Mouse (Mus musculus): Measurements from ENCODE around the gene Ndrg2. TPM values are rescaled to one million over a fixed set of nuclear protein-coding genes. Genes with fewer than 3 reads are reported as not detected.
"Not testable (repeated sequence)": the region's sequence is repeated elsewhere in the genome, so short reads cannot be mapped to it uniquely, and the experiment has no call there.

The Ndrg2 gene
- polyA plus RNA-seq, 1 experiment from 2014 or later = 152 TPM

- WGBS = 95% methylated on average over 11 of the region's 11 CpGs
- H3K4me2 ChIP-seq (replicated peaks); ATAC-seq (replicated peaks); H3K36me3 ChIP-seq; H3K4me3 ChIP-seq; H3K27me3 ChIP-seq; H3K9ac ChIP-seq (replicated peaks); H3K27ac ChIP-seq (replicated peaks); H3K9me3 ChIP-seq: not testable (repeated sequence)
- peaks cover 19% of the 10 kb centered on the region; the same call in 1 of the 2 replicates for H3K4me1 ChIP-seq
Measured at GRCm38 (mm10) chr14:51926930-51927329, 13.0 kb upstream of the Ndrg2 start.

DNA sequence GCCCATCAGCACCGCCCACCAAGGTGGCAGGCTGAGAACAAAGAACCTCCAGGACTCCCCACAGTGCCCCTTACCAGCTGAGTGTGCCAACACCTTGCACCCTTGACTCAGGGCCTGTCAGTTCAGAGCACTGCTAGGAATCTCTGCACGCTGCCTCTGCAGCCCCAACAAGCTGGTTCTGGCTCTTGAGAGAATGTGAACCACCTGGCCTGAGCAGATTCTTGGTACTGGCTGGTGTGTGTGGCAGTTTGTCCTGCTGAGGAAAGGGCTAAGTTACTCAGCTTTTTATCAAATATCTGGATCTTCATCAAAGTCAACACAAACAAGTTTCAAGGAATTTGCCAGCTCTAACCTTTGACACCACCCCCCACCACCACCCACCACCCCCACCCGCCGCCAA is 9.5 kb upstream of the Ndrg2 start:
- Histone ChIP-seq H3K27me3 (no peaks in the 10 kb centered on the region), H3K4me1 (peaks cover 8% of the 10 kb centered on the region; the same call in 1 of the 2 replicates), H3K9ac (replicated peaks) (no peak overlapping the region), H3K4me3 (no peak overlapping the region), H3K4me2 (replicated peaks) (no peak overlapping the region), H3K27ac (replicated peaks) (no peak overlapping the region), H3K36me3 (no peaks in the 10 kb centered on the region), H3K9me3 (no peaks in the 10 kb centered on the region)
- 87% methylated on average over 4 of the region's 4 CpGs for WGBS
- no peak for ATAC-seq (replicated peaks)

DNA sequence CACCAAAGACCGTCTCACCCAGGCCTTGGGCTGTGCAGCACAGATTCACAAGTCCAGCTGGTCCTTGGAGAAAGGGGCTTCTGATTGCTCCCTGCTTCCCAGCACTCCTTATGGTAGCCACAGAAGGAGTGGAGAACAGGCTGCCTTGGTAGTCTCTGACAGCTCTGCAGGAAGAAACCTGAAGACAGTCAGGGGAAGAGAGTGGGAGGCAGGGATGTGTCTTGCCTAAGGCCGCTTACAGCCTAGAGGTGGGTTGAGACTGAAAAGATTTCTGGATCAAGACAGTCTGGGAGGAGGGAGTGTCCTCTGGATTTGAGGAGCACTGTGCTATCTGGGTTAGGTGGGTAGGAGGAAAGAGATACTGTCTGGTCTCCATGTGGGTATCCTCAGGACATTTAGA is 9.0 kb upstream of the Ndrg2 start:
- H3K4me3 ChIP-seq = no peak overlapping the region
- no peak overlapping the region for H3K4me2 ChIP-seq (replicated peaks)
- no peak for ATAC-seq (replicated peaks)
- no peaks in the 10 kb centered on the region for H3K36me3 ChIP-seq
- H3K4me1 ChIP-seq = peaks cover 8% of the 10 kb centered on the region; the same call in 1 of the 2 replicates
- H3K27me3 ChIP-seq = no peaks in the 10 kb centered on the region
- 95% methylated on average over 2 of the region's 2 CpGs for WGBS
- H3K27ac ChIP-seq (replicated peaks) = no peak overlapping the region
- H3K9me3 ChIP-seq = no peaks in the 10 kb centered on the region
- H3K9ac ChIP-seq (replicated peaks) = no peak overlapping the region

- H3K4me1 ChIP-seq = peaks cover 8% of the 10 kb centered on the region; the same call in 1 of the 2 replicates
- no peak within 1 kb of the TSS for H3K27ac ChIP-seq (replicated peaks)
- no peaks in the 10 kb centered on the region for H3K36me3 ChIP-seq
- H3K9me3 ChIP-seq = no peaks in the 10 kb centered on the region
- ATAC-seq (replicated peaks) = no peak
- no peaks in the 10 kb centered on the region for H3K27me3 ChIP-seq
- 62% methylated on average over 7 of the region's 7 CpGs for WGBS
- H3K4me3 ChIP-seq = no peak within 1 kb of the TSS
- H3K4me2 ChIP-seq (replicated peaks) = no peak within 1 kb of the TSS
- H3K9ac ChIP-seq (replicated peaks) = no peak within 1 kb of the TSS
Measured at GRCm38 (mm10) chr14:51922571-51922865, 8.6 kb upstream of the Ndrg2 start, which contains the start of gene Rnase13. Gene Rnase13, minus strand, starts transcription at chr14:51922773.

- 69% methylated on average over 16 of the region's 16 CpGs for WGBS
- H3K4me2 ChIP-seq (replicated peaks) = no peak overlapping the region
- H3K4me3 ChIP-seq = no peak overlapping the region
- H3K4me1 ChIP-seq = peaks cover 8% of the 10 kb centered on the region; the same call in 1 of the 2 replicates
- peak; percentile 49; the same call in 1 of the 2 replicates for ATAC-seq (replicated peaks)
- H3K9me3 ChIP-seq = no peaks in the 10 kb centered on the region
- no peak overlapping the region for H3K9ac ChIP-seq (replicated peaks)
- H3K27ac ChIP-seq (replicated peaks) = no peak overlapping the region
- no peaks in the 10 kb centered on the region for H3K27me3 ChIP-seq
- no peaks in the 10 kb centered on the region for H3K36me3 ChIP-seq
Measured at GRCm38 (mm10) chr14:51921759-51922570, 8.0 kb upstream of the Ndrg2 start.

GRCm38 (mm10) chr14:51918966-51919365 is 5.0 kb upstream of the Ndrg2 start:
- WGBS = 87% methylated on average over 4 of the region's 4 CpGs
- no peak for ATAC-seq (replicated peaks)
- Histone ChIP-seq H3K4me3 (no peak overlapping the region), H3K9ac (replicated peaks) (no peak overlapping the region), H3K4me2 (replicated peaks) (no peak overlapping the region), H3K4me1 (peaks cover 15% of the 10 kb centered on the region), H3K27ac (replicated peaks) (no peak overlapping the region), H3K36me3 (no peaks in the 10 kb centered on the region), H3K27me3 (no peaks in the 10 kb centered on the region), H3K9me3 (no peaks in the 10 kb centered on the region)

DNA sequence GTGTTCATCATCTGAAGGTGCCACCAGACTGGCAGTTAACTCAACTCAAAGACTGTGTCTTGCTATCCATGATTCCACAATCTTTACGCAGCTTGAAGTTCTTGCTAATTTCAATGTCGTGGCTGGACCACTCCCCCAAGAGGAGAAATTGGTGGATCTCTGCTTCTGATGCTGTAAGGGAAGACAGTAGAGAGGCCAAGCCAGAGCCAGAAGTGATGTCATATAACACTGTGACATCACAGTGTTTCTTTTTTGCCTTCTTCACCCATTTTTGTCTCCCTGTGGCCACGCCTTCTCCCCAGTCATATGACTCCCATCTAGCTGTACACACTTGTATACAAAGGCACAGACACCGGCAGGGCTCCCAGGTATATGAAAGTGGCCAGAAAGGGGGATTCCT is 4.2 kb upstream of the Ndrg2 start, which contains the start of gene Tppp2:
TSS of gene Tppp2 (plus strand) at position 301 of the 400 bp plus-strand sequence.
- no peak for ATAC-seq (replicated peaks)
- Histone ChIP-seq H3K4me1 (peaks cover 23% of the 10 kb centered on the region), H3K27ac (replicated peaks) (no peak within 1 kb of the TSS), H3K9me3 (no peaks in the 10 kb centered on the region), H3K4me2 (replicated peaks) (no peak within 1 kb of the TSS), H3K9ac (replicated peaks) (no peak within 1 kb of the TSS), H3K36me3 (no peaks in the 10 kb centered on the region), H3K4me3 (no peak within 1 kb of the TSS), H3K27me3 (no peaks in the 10 kb centered on the region)
- 96% methylated on average over 4 of the region's 4 CpGs for WGBS

DNA sequence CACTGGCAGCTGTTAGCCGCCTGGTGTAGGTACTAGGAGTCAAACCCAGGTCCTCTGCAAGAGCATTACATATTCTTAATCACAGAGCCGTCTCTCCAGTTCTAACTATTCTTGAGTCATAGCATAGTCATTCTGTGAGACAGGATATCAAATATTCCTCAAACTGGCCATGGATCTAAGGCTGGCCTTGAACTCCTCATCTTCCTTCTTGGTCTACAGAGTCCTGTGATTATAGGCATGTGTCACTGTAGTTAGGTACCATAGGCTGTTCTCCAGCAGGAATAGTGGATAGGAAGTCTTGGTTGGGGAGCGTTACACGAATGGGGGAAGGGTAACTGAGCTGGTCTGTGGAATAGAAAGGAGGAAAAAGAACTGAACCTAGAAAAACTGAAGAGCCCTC is 2.6 kb upstream of the Ndrg2 start:
- Histone ChIP-seq H3K4me3 (no peak overlapping the region), H3K4me1 (peaks cover 22% of the 10 kb centered on the region), H3K36me3 (no peaks in the 10 kb centered on the region), H3K9me3 (no peaks in the 10 kb centered on the region), H3K9ac (replicated peaks) (no peak overlapping the region), H3K27ac (replicated peaks) (no peak overlapping the region), H3K27me3 (no peaks in the 10 kb centered on the region), H3K4me2 (replicated peaks) (no peak overlapping the region)
- 92% methylated on average over 4 of the region's 4 CpGs for WGBS
- ATAC-seq (replicated peaks) = no peak

GRCm38 (mm10) chr14:51915030-51915429 is 1.1 kb upstream of the Ndrg2 start:
- H3K4me2 ChIP-seq (replicated peaks) = no peak overlapping the region
- H3K4me1 ChIP-seq = peaks cover 22% of the 10 kb centered on the region
- ATAC-seq (replicated peaks) = no peak
- 20% methylated on average over 3 of the region's 3 CpGs for WGBS
- no peaks in the 10 kb centered on the region for H3K27me3 ChIP-seq
- H3K27ac ChIP-seq (replicated peaks) = peak overlapping the region; percentile 90
- H3K36me3 ChIP-seq = no peaks in the 10 kb centered on the region
- no peaks in the 10 kb centered on the region for H3K9me3 ChIP-seq
- H3K4me3 ChIP-seq = no peak overlapping the region
- H3K9ac ChIP-seq (replicated peaks) = no peak overlapping the region

DNA sequence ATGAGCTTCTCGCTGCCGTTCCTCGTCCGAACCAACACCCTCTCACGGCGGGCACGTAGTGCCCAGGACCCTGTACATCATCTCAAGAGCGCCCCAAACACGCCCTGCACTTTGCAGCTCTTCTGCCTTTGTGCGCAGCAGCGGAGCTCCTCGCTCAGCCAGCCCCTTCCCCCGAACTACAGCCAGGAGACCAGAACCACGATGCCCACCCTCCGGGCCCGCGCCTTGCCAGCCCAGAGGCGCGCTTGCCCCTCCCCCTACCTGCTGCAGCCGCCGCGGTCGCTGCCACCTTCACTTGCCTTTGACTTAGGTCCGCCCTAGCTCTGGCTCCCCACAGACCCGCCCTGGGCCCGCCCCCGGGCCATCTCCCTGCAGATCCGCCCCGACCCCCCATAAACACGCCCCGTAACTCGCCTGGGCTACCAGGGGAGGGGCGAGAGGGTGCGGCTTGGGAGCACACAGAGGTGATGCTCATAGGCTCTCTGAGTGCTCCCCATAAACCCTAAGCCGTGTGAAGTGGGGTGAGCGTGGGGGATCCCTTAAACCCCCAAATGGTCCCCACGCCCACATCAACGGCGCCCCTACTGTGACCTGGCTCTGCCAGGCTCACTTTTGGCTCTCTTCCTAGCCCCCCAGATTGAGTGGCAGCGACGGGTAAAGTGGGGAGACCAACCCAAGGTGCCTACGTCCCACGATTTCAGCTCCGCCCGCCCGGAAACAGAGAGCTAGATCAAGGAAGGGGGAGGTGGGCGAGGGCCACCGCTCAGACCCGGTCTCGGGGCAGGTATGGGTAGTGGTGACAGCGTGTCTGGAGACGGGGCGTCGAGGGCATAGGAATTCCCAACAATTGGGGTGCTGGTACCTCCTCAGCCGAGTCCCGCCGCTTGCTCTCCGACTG is 647 bp downstream of the Ndrg2 start:
- WGBS = under 1% methylated on average over 58 of the region's 58 CpGs
- Histone ChIP-seq H3K9ac (replicated peaks) (peak overlapping the region; percentile 71), H3K27ac (replicated peaks) (peak overlapping the region; percentile 90), H3K4me1 (peaks cover 22% of the 10 kb centered on the region), H3K4me2 (replicated peaks) (peak overlapping the region; percentile 96), H3K9me3 (no peaks in the 10 kb centered on the region), H3K27me3 (no peaks in the 10 kb centered on the region), H3K36me3 (no peaks in the 10 kb centered on the region), H3K4me3 (peak overlapping the region; percentile 54)
- ATAC-seq (replicated peaks) = peak; percentile 81

GRCm38 (mm10) chr14:51912391-51913061 is 1.4 kb downstream of the Ndrg2 start:
- peaks cover 22% of the 10 kb centered on the region for H3K4me1 ChIP-seq
- peak overlapping the region; percentile 71 for H3K9ac ChIP-seq (replicated peaks)
- peak overlapping the region; percentile 90 for H3K27ac ChIP-seq (replicated peaks)
- peak overlapping the region; percentile 96 for H3K4me2 ChIP-seq (replicated peaks)
- H3K27me3 ChIP-seq = no peaks in the 10 kb centered on the region
- H3K36me3 ChIP-seq = no peaks in the 10 kb centered on the region
- H3K4me3 ChIP-seq = peak overlapping the region; percentile 54
- WGBS = 9% methylated on average over 14 of the region's 14 CpGs
- no peaks in the 10 kb centered on the region for H3K9me3 ChIP-seq
- peak; percentile 42 for ATAC-seq (replicated peaks)

- Histone ChIP-seq H3K36me3 (no peaks in the 10 kb centered on the region), H3K9ac (replicated peaks) (no peak overlapping the region), H3K4me3 (no peak overlapping the region), H3K4me2 (replicated peaks) (no peak overlapping the region), H3K9me3 (no peaks in the 10 kb centered on the region), H3K27ac (replicated peaks) (no peak overlapping the region), H3K4me1 (peaks cover 22% of the 10 kb centered on the region), H3K27me3 (no peaks in the 10 kb centered on the region)
- no peak for ATAC-seq (replicated peaks)
- 83% methylated on average over 10 of the region's 10 CpGs for WGBS
Measured at GRCm38 (mm10) chr14:51911301-51911700, 2.7 kb downstream of the Ndrg2 start.

Measured in forebrain, embryonic 15.5 days (tissue).